Mouse (Mus musculus) cortical plate, adult 2 months (tissue): ENCODE results near the gene Bdkrb2.

Experiments
- CTCF ChIP-seq: fragments of 200-500 bp; IDR thresholded peaks from 2 replicates; pipeline ENCODE4 v1.5.1; 2011; ENCODE audit warnings: mild to moderate bottlenecking, control low read depth, low read length; ENCODE audit not compliant: insufficient read depth; ENCODE audit errors: extremely low read depth
- POLR2A ChIP-seq: fragments of 200-500 bp; IDR thresholded peaks from 2 replicates; pipeline ENCODE4 v1.6.1; 2011; ENCODE audit warnings: mild to moderate bottlenecking, low read length, control low read depth; ENCODE audit not compliant: insufficient read depth; ENCODE audit errors: extremely low read depth

GRCm38 (mm10) chr12:105529545-105529944 lies 33.5 kb upstream of the Bdkrb2 start:
- no peak for TF ChIP-seq CTCF
- TF ChIP-seq POLR2A: no peak
